Mouse (Mus musculus) skeletal muscle tissue, postnatal 0 days (tissue): Measurements from ENCODE around the gene Impg1. TPM values are rescaled to one million over a fixed set of nuclear protein-coding genes. Genes with fewer than 3 reads are reported as not detected.

Experiments
- polyA plus RNA-seq: library from polyadenylated mRNA; unstranded; fragments of >200 nt; fragmentation: Nextera tagmentation; extraction: Ambion mirVana; gene quantifications from 2 replicates; pipeline ENCODE4 v1.2.1, GENCODE M21; 2015

Gene Impg1
- polyA plus RNA-seq, result not detected in 2 replicates

DNA sequence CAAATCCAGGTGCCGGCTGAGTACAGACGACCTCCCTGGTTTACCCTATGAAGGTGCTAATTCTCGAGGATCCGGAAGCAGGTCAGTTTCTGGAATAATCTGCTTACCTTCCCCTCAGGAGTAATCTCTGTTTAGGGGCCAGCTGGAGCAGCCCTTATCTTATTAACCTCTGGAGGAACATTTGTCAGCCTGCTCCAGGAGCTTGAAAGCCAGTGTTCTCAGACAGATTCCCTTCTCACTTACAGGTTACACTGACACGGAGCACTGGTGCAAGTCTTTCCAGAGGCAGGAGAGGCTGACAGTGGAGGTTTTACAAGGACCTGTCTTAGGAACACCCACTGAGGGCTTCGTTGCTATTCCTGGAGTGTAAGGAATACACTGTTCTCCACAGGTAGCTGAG lies at the start of gene Impg1:
Impg1 (minus strand) TSS at position 101 of the 400 bp plus-strand sequence.

